Mouse (Mus musculus): ENCODE measurements around the gene Nepn. TPM values are rescaled to one million over a fixed set of nuclear protein-coding genes. Genes with fewer than 3 reads are reported as not detected.

Nepn gene
- polyA plus RNA-seq, 1 experiment from 2014 or later = not detected

DNA sequence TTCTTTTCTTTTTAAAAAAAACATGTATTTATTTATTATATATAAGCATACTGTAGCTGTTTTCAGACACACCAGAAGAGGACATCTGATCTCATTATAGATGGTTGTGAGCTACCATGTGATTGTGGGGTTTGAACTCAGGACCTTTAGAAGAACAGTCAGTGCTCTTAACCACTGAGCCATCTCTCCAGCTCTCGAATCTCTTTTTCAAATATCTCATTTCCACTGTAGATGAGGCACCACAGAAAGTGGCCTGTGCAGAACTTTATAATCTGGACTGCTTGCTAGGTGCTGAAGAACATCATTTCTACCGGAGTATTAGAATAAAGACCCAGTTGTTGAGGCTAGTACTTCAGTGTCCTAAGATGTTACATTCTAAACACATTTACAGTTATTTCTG lies 26.2 kb downstream of the Nepn start:
- Histone ChIP-seq H3K4me3 (no peak overlapping the region), H3K9ac (no peak overlapping the region), H3K4me2 (replicated peaks) (no peak overlapping the region), H3K36me3 (no peaks in the 10 kb centered on the region), H3K27ac (no peak overlapping the region), H3K27me3 (replicated peaks) (no peaks in the 10 kb centered on the region), H3K4me1 (peaks cover 11% of the 10 kb centered on the region), H3K9me3 (no peaks in the 10 kb centered on the region)
- WGBS = 86% methylated on average over 2 of the region's 2 CpGs
- no peak for ATAC-seq (ENCODE audit: low FRiP score, low read depth)

DNA sequence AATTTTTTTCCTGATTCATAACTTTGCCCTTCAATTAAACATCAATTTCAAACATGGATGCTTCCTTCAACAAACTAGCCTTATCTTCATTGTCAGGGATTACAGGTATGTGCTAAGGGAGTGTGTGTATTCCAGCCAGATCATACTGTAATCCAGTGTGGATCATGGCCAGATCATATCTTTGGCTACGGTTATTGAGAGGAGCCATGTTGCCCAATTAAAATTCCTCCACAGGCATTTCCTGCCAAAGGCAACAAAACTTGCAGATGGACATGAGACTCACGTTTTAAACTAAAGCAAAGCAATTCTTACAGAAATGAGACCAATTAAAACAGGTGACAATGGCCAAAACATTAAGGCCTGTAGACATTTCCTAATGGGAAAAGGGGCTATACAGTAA lies 27.7 kb downstream of the Nepn start:
- ATAC-seq (ENCODE audit: low FRiP score, low read depth) = no peak
- H3K27ac ChIP-seq = no peak overlapping the region
- peak overlapping the region; percentile 57 for H3K4me2 ChIP-seq (replicated peaks)
- no peak overlapping the region for H3K4me3 ChIP-seq
- no peaks in the 10 kb centered on the region for H3K27me3 ChIP-seq (replicated peaks)
- no peaks in the 10 kb centered on the region for H3K36me3 ChIP-seq
- WGBS = 80% methylated on average over 2 of the region's 2 CpGs
- H3K9ac ChIP-seq = 0 out of 2 replicates have a peak overlapping the region, but pooled peaks have one; percentile 45
- H3K4me1 ChIP-seq = peaks cover 11% of the 10 kb centered on the region
- H3K9me3 ChIP-seq = no peaks in the 10 kb centered on the region

DNA sequence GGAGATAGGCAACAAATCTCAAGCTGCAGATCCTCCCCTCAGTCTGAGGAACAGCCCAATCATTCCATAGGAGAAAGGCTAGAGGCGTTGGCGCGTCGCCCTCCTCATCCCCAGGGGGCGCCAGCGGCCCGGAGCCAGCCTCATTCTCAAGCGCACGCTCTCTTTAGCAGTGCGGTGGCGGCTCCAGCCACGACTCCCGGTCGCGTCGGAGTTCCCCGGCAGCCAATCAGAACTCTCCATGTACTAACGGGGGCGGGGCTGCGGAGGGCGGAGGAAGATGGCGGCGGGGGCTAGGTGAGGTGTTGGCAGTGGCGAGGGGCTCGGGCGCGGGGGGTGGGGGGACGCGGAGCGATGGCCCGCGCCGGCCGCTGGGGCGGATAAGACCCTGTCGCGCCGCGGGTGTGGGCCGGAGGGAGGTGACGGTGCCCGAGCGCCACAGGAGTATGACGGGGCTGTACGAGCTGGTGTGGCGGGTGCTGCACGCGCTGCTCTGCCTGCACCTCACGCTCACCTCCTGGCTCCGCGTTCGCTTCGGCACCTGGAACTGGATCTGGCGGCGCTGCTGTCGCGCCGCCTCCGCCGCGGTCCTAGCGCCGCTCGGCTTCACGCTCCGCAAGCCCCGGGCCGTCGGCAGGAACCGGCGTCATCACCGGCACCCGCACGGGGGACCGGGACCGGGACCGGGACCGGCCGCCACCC lies 28.7 kb downstream of the Nepn start, which contains the start of gene Nus1:
TSS of gene Nus1 (plus strand) at position 249 of the 699 bp plus-strand sequence.
- peaks cover 11% of the 10 kb centered on the region for H3K4me1 ChIP-seq
- H3K4me3 ChIP-seq = peak within 1 kb of the TSS; percentile 84
- H3K9me3 ChIP-seq = no peaks in the 10 kb centered on the region
- WGBS = under 1% methylated on average over 79 of the region's 79 CpGs
- peak within 1 kb of the TSS; percentile 72 for H3K27ac ChIP-seq
- no peaks in the 10 kb centered on the region for H3K27me3 ChIP-seq (replicated peaks)
- peak within 1 kb of the TSS; percentile 87 for H3K9ac ChIP-seq
- H3K4me2 ChIP-seq (replicated peaks) = peak within 1 kb of the TSS; percentile 60
- H3K36me3 ChIP-seq = no peaks in the 10 kb centered on the region
- ATAC-seq (ENCODE audit: low FRiP score, low read depth) = peak; percentile 98

DNA sequence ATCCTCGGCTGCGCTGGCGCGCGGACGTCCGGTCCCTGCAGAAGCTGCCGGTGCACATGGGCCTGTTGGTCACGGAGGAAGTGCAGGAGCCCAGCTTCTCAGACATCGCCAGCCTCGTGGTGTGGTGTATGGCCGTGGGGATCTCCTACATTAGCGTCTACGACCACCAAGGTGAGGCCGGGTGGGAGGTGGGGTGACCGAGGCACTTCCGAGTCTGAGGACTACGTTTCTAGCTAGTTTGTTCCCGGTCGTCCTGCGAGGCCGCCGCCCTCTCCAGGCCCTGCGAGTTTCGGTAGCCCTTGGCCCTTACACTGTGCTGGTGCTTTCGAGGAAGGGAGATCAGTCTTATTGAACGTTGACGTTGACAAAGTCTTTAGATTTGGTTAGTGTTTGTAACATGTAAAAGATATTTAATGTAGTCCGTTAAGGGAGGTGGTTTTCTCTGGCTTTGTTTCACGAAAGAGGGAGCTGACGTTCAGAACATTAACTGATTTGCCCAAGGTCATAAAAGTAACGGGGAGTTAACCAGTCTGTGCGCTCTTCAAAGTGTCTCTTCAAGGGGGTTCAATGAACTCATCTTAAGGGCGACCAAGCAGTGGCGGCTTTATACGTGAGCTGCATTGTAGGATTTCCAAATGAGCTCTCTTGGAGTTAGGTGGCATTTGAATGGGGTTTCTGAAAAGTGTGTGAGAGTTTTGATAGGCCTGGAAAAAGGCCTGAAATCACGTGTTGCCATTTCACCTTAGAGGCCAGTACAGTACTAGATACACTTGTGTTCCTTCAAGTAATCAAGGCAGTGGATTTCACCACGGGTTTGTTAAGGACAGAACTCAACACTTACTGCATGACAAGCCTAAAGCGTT lies 29.5 kb downstream of the Nepn start:
- WGBS = 2% methylated on average over 39 of the region's 39 CpGs
- Histone ChIP-seq H3K9me3 (no peaks in the 10 kb centered on the region), H3K27me3 (replicated peaks) (no peaks in the 10 kb centered on the region), H3K4me1 (peaks cover 11% of the 10 kb centered on the region), H3K36me3 (no peaks in the 10 kb centered on the region), H3K4me3 (peak overlapping the region; percentile 84), H3K4me2 (replicated peaks) (peak overlapping the region; percentile 60), H3K9ac (peak overlapping the region; percentile 87), H3K27ac (peak overlapping the region; percentile 72)
- peak; percentile 69 for ATAC-seq (ENCODE audit: low FRiP score, low read depth)

DNA sequence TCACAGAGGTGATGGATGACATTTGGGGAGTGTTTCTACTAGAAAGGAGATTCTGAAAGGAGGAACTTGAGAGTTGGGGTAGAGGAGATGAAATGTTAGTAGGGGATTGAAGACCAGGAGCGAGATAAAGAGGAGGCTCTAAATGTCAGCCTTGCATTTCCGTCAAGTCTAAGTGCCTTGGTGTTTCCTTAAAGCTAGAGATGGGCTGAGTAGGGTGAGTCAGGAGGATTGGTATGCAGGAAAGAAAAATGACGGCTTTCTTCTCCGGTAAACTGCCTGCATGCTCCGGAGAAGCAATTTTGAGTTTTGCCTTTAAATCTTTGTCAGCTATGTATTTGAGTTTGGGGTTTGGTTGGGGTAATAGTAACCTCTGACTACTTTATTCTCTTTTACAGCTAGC lies 30.2 kb downstream of the Nepn start:
- Histone ChIP-seq H3K4me1 (peaks cover 11% of the 10 kb centered on the region), H3K27me3 (replicated peaks) (no peaks in the 10 kb centered on the region), H3K9me3 (no peaks in the 10 kb centered on the region), H3K36me3 (no peaks in the 10 kb centered on the region), H3K27ac (no peak overlapping the region), H3K9ac (peak overlapping the region; percentile 87), H3K4me2 (replicated peaks) (peak overlapping the region; percentile 60), H3K4me3 (peak overlapping the region; percentile 84)
- ATAC-seq (ENCODE audit: low FRiP score, low read depth) = no peak
- 46% methylated on average over 5 of the region's 5 CpGs for WGBS

DNA sequence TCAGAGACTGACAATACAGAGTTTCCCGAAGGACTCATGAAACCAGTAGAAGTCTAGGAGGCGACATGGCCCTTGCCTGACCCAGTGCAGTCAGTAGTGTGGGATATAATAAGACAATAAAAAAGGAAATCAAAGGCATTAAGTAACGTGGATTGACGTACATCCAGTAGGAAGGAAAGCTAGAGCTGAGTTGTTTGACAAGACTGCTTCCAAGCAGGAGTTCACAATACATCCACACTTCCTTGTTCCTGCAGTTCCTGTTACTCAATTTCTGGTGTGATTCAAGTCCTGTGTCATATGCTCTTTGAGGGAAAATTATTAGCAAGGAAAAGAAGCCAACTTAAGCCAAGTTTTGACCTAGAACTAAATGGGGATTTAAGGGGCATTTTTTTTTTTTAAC lies 30.6 kb downstream of the Nepn start:
- Histone ChIP-seq H3K4me2 (replicated peaks) (peak overlapping the region; percentile 60), H3K4me1 (peaks cover 11% of the 10 kb centered on the region), H3K9ac (peak overlapping the region; percentile 87; the same call in 1 of the 2 replicates), H3K4me3 (no peak overlapping the region), H3K27me3 (replicated peaks) (no peaks in the 10 kb centered on the region), H3K36me3 (no peaks in the 10 kb centered on the region), H3K9me3 (no peaks in the 10 kb centered on the region), H3K27ac (no peak overlapping the region)
- ATAC-seq (ENCODE audit: low FRiP score, low read depth) = no peak
- WGBS = 50% methylated on average over 4 of the region's 4 CpGs

DNA sequence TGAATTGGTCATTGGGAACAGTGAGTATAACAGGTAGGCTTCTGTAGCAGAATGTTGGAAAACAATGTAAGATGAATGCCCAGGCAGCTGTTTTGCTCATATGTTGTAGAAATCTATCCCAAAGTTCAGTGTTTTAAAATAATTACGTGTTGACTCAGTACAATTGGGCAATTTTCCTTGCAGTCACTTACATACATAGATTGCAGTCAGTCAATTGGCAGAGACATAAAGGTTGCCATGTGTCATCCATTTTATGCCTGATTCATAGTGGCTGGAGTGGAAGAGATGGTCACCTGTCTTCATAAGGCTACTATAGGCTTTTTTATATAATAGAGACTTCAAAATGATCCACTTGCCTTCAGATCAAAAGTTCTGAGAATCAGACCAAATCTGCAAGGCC lies 31.8 kb downstream of the Nepn start:
- Histone ChIP-seq H3K9me3 (no peaks in the 10 kb centered on the region), H3K9ac (no peak overlapping the region), H3K4me2 (replicated peaks) (no peak overlapping the region), H3K27me3 (replicated peaks) (no peaks in the 10 kb centered on the region), H3K27ac (no peak overlapping the region), H3K4me1 (peaks cover 11% of the 10 kb centered on the region), H3K4me3 (no peak overlapping the region), H3K36me3 (no peaks in the 10 kb centered on the region)
- WGBS = 97% methylated on average over 1 of the region's 1 CpGs
- no peak for ATAC-seq (ENCODE audit: low FRiP score, low read depth)

DNA sequence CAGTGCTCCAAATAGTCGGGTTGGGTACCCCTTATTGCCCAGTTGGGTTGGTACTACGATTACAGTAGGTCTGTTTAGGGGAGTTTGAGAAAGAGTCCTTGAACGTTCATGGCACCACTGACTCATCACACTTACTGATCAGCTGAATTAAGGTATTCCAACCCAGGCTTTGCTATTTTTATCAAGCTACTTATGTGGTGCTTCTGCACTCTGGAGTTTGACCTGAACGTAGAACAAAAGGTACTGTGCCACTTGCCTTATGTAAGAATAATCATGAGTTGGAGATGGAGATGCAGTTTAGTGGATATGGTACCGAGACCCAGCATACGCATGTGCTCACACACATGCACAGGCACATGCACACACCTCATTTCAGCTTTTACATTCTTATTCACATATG lies 32.9 kb downstream of the Nepn start:
- H3K9me3 ChIP-seq = no peaks in the 10 kb centered on the region
- H3K36me3 ChIP-seq = no peaks in the 10 kb centered on the region
- H3K27ac ChIP-seq = no peak overlapping the region
- no peak overlapping the region for H3K4me3 ChIP-seq
- WGBS = 91% methylated on average over 6 of the region's 6 CpGs
- H3K9ac ChIP-seq = no peak overlapping the region
- ATAC-seq (ENCODE audit: low FRiP score, low read depth) = no peak
- peaks cover 11% of the 10 kb centered on the region for H3K4me1 ChIP-seq
- H3K4me2 ChIP-seq (replicated peaks) = no peak overlapping the region
- H3K27me3 ChIP-seq (replicated peaks) = no peaks in the 10 kb centered on the region

DNA sequence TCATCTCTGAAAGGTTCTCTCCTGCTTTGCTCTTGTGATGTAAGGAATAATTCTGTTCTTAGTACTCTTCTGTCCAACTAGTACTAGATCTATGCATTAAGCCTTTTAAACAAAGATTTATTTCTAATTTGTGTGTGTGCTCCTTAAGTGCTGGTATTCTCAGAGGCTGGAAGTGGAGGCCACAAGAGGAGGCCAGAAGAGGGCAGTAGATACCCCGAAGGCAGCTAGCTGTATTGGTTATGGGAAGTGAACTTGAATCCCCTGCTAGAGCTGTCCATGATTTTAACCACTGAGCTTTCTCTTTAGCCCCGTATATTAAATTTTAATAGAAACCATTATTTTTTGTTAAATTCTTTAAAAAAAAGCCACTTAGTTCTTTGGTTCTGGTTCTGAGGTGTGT lies 34.3 kb downstream of the Nepn start:
- no peak overlapping the region for H3K9ac ChIP-seq
- WGBS = 84% methylated on average over 2 of the region's 2 CpGs
- H3K9me3 ChIP-seq = no peaks in the 10 kb centered on the region
- peaks cover 17% of the 10 kb centered on the region for H3K4me1 ChIP-seq
- ATAC-seq (ENCODE audit: low FRiP score, low read depth) = no peak
- H3K4me3 ChIP-seq = no peak overlapping the region
- no peak overlapping the region for H3K4me2 ChIP-seq (replicated peaks)
- no peak overlapping the region for H3K27ac ChIP-seq
- H3K36me3 ChIP-seq = no peaks in the 10 kb centered on the region
- H3K27me3 ChIP-seq (replicated peaks) = no peaks in the 10 kb centered on the region

DNA sequence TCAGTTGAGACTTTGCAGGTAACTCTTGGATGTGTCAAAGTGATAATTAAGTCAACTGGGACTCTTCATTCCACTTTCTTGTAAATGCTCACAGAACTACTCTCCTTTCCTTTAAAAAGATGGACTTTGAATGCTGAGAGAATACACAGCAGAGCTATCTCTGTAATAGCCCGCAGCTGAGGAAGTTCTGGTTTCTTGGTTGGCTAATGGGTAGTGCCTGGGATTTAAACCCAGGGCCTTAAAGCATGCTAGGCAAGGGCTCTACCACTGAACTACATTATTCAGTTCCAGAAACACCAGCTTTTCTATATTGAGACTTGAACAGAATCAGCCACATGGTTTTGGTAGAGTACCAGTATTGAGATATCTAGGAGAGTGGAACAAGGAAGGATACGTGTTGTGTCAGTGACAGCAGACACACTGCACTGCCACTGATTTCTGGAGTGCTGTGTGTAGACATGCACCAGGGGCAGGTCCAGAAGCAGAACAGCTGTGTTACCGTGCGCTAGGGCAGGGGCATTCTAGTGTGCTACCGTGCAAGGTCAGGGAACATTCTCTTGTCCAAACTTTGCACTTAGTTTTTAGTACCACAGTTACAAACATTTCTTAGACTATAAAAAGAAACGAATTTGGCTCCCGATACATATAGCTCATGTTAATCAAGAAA lies 37.7 kb downstream of the Nepn start:
- WGBS = 91% methylated on average over 7 of the region's 7 CpGs
- Histone ChIP-seq H3K27ac (no peak overlapping the region), H3K4me2 (replicated peaks) (no peak overlapping the region), H3K4me1 (peaks cover 6% of the 10 kb centered on the region), H3K4me3 (no peak overlapping the region), H3K9ac (no peak overlapping the region), H3K27me3 (replicated peaks) (no peaks in the 10 kb centered on the region), H3K36me3 (peaks cover 13% of the 10 kb centered on the region), H3K9me3 (no peaks in the 10 kb centered on the region)
- ATAC-seq (ENCODE audit: low FRiP score, low read depth) = no peak

DNA sequence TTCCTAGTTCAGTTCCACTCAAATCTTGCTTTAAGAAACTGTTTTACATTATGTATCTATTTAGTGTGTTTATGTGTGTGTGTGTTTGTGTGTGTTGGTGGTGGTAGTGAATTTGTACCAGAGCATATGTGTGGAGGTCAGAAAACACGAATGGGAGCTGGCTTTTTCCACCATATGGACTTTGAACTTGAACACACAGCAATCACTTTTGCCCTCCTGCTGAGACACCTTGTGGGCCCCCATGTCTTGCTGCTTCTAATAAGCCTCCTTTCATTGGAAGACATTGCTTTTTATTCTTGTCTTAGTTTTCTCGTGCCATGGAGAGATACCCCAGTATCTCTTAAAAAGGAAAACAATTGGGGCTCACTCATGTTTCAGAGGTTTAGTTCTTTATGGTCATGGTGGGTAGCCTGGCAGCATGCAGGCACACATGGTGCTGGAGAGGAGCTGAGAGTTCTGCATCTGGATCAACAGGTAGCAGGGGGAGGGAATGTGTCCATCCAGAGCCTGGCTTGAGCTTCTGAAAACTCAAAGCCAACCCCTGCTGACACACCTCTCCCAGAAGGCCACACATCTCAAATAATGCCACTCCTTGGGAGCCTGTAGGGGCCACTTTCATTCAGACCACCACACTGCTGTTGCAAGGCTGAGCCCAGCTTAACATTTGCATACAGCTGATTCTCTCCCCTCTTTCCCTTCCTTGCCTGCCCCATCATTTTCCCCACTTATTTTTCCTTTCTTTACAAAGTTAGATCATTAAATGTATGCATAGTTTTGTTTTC lies 39.1 kb downstream of the Nepn start:
- Histone ChIP-seq H3K27me3 (replicated peaks) (no peaks in the 10 kb centered on the region), H3K4me1 (peaks cover 6% of the 10 kb centered on the region), H3K4me2 (replicated peaks) (no peak overlapping the region), H3K36me3 (peaks cover 23% of the 10 kb centered on the region), H3K9ac (no peak overlapping the region), H3K9me3 (no peaks in the 10 kb centered on the region), H3K27ac (no peak overlapping the region), H3K4me3 (no peak overlapping the region)
- ATAC-seq (ENCODE audit: low FRiP score, low read depth) = peak; percentile 58; the same call in 1 of the 2 replicates
- 36% methylated on average over 2 of the region's 2 CpGs for WGBS

Data from neural tube, embryonic 12.5 days (tissue).